Mouse (Mus musculus) embryonic facial prominence, embryonic 15.5 days (tissue): ENCODE data around the gene Arl11. TPM values are rescaled to one million over a fixed set of nuclear protein-coding genes. Genes with fewer than 3 reads are reported as not detected.
"Not testable (repeated sequence)": the region's sequence is repeated elsewhere in the genome, so short reads cannot be mapped to it uniquely, and the experiment has no call there.

Experiments
- ATAC-seq: fragments of 200-750 bp; cut with Nextera tagmentation; 2 replicates; pipeline ENCODE4 v1.8.0; 2017; ENCODE audit warnings: low read depth, moderate TSS enrichment; ENCODE audit not compliant: insufficient number of reproducible peaks, low FRiP score, low TSS enrichment
- H3K27ac ChIP-seq: fragments of 300-500 bp; sonication (generic); replicated peaks from 2 replicates; pipeline ENCODE4 v1.5.1; 2015; ENCODE audit warnings: mild to moderate bottlenecking, inconsistent platforms
- H3K27me3 ChIP-seq: fragments of 300-500 bp; sonication (generic); 2 replicates; pipeline ENCODE4 v1.6.1; 2015; ENCODE audit warnings: inconsistent platforms
- H3K36me3 ChIP-seq: fragments of 300-500 bp; sonication (generic); 2 replicates; pipeline ENCODE4 v1.6.1; 2015; ENCODE audit warnings: mild to moderate bottlenecking, inconsistent platforms
- H3K4me1 ChIP-seq: fragments of 300-500 bp; sonication (generic); 2 replicates; pipeline ENCODE4 v1.6.1; 2015; ENCODE audit warnings: inconsistent platforms
- H3K4me2 ChIP-seq: fragments of 300-500 bp; sonication (generic); replicated peaks from 2 replicates; pipeline ENCODE4 v1.6.1; 2015; ENCODE audit warnings: mild to moderate bottlenecking, inconsistent platforms
- H3K4me3 ChIP-seq: fragments of 300-500 bp; sonication (generic); replicated peaks from 2 replicates; pipeline ENCODE4 v1.5.1; 2015; ENCODE audit warnings: mild to moderate bottlenecking, inconsistent platforms
- H3K9ac ChIP-seq: fragments of 300-500 bp; sonication (generic); 2 replicates; pipeline ENCODE4 v1.6.1; 2015; ENCODE audit warnings: inconsistent platforms
- H3K9me3 ChIP-seq: fragments of 300-500 bp; sonication (generic); replicated peaks from 2 replicates; pipeline ENCODE4 v1.6.1; 2016; ENCODE audit warnings: inconsistent platforms
- WGBS: fragments of 180-500 bp; shearing (Covaris S2); methylation state at CpG from one replicate; pipeline ENCODE4 v1.1.7; 2015; 5-methylcytosine and 5-hydroxymethylcytosine counted together
- polyA plus RNA-seq: library from polyadenylated mRNA; unstranded; fragments of >200 nt; fragmentation: Nextera tagmentation; extraction: Ambion mirVana; gene quantifications from 2 replicates; pipeline ENCODE4 v1.2.1, GENCODE M21; 2015

The Arl11 gene
- polyA plus RNA-seq, 1 experiment from 2014 or later, result 1.4 TPM

DNA sequence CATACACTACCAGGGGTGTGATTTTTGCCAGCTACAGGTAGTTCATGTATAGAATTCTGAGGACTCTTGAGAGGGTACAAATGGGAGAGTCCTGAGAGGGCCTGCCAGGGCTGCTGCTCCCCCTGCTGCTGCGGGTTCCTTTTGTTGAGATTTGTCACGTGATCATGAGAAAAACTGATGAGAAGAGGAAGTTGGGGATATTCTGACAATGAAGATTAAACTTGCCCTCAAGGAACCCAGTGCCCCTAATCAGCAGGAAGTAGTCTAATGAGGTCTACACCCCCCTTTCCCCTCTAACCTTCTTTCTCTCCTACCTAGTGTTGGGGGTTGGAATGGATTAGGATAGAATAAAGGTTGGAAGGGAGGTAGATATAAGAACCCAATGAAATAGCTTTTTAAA is 8.2 kb upstream of the Arl11 start:
- H3K4me3 ChIP-seq, result no peak overlapping the region
- no peak for ATAC-seq
- WGBS, result 57% methylated on average over 2 of the region's 2 CpGs
- H3K4me2 ChIP-seq, result no peak overlapping the region
- H3K9me3 ChIP-seq, result no peaks in the 10 kb centered on the region
- no peaks in the 10 kb centered on the region for H3K4me1 ChIP-seq
- no peaks in the 10 kb centered on the region for H3K27me3 ChIP-seq
- no peak overlapping the region for H3K27ac ChIP-seq
- H3K36me3 ChIP-seq, result no peaks in the 10 kb centered on the region
- no peak overlapping the region for H3K9ac ChIP-seq

DNA sequence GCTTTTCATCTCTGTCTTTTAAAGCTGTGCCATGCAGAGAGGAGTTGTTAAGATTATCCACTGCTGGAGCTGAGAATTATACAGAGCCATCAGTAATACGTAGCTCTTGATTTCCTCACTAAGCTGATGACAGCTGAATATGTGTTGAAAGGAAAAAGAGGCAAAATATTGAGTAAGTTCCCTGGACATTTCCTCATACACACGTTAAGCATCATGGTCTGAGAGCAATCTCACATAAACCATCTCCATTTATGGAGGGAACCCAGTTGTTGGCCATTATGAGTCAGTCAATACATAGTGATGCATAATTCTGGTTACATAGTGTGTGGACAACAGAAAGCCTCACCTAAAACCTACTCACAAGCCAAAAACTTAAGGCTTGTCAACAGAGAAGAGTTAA is 7.1 kb upstream of the Arl11 start:
- no peak overlapping the region for H3K4me3 ChIP-seq
- 57% methylated on average over 2 of the region's 2 CpGs for WGBS
- no peaks in the 10 kb centered on the region for H3K36me3 ChIP-seq
- no peaks in the 10 kb centered on the region for H3K27me3 ChIP-seq
- no peak overlapping the region for H3K27ac ChIP-seq
- no peaks in the 10 kb centered on the region for H3K9me3 ChIP-seq
- no peak overlapping the region for H3K9ac ChIP-seq
- no peaks in the 10 kb centered on the region for H3K4me1 ChIP-seq
- ATAC-seq, result no peak
- H3K4me2 ChIP-seq, result no peak overlapping the region

DNA sequence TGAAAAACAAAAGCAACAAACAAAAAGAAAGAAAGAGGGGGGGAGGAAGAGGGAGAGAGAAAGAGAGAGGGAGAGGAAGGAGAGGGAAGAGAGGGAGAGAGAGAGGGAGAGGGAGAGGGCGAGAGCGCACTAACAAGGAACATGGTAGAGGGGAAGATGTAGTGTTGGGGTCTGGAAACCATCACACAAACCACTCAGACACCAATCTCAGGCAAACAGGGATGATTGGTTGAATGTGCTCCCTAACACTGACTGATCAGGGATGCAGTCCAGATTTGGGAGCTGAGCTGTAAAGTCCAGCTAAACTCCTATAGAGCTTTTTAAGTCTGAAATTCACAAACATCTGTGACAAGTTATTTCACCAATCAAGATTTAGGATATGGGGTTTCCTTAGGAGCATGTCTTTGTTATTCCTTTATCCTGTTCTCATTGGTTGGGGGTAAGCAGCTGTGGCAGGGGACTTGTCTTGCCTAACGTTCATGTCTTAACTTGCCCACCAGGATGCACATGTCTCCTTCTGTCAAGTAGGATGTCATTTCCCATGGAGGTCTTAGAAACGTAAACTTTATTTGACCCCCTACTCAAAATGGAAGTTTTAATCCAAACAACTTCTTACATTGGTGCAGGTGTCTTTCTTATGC is 5.5 kb upstream of the Arl11 start:
- H3K9me3 ChIP-seq, result no peaks in the 10 kb centered on the region
- 54% methylated on average over 4 of the region's 4 CpGs for WGBS
- H3K4me1 ChIP-seq, result no peaks in the 10 kb centered on the region
- no peak overlapping the region for H3K27ac ChIP-seq
- ATAC-seq, result no peak
- no peak overlapping the region for H3K4me2 ChIP-seq
- H3K36me3 ChIP-seq, result no peaks in the 10 kb centered on the region
- no peaks in the 10 kb centered on the region for H3K27me3 ChIP-seq
- no peak overlapping the region for H3K4me3 ChIP-seq
- H3K9ac ChIP-seq, result no peak overlapping the region

DNA sequence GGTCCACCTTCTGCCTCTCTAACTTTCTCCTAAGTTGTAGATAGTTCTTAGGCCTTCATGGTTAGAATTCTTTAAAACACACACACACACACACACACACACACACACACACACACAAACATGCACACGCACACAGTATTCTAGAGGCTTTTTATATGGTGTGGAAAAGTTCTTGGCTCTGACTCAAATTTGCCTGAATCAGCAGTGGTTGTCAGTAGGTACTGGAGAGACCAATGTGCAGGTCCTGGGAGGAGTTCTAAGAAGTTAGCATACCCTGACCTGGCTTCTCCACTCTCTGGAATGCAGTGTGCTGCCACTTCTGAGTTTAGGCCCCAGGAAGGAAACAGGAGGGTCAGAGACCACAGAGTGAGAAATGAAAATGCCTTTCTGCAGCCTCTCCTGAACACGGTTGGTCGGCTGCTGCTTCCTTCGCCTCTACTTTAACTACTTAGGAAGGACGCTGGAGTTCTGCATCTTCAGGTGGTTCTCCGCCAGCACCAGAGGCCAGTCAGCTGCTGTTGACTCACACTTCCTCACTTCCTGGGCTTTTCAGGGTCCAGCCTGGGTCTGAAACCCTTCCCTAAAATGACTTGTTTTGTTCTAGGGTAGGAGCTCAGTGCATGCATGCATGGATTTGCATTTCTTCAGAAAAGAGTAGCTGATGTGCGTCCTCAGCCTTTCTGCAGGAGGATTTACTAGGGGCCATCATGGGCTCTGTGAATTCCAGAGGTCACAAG is 651 bp downstream of the Arl11 start:
- no peak overlapping the region for H3K27ac ChIP-seq
- no peak overlapping the region for H3K4me3 ChIP-seq
- H3K4me2 ChIP-seq, result no peak overlapping the region
- H3K36me3 ChIP-seq, result no peaks in the 10 kb centered on the region
- 59% methylated on average over 7 of the region's 7 CpGs for WGBS
- H3K9me3 ChIP-seq, result no peaks in the 10 kb centered on the region
- peaks cover 12% of the 10 kb centered on the region for H3K4me1 ChIP-seq
- H3K9ac ChIP-seq, result no peak overlapping the region
- ATAC-seq, result no peak
- H3K27me3 ChIP-seq, result no peaks in the 10 kb centered on the region

DNA sequence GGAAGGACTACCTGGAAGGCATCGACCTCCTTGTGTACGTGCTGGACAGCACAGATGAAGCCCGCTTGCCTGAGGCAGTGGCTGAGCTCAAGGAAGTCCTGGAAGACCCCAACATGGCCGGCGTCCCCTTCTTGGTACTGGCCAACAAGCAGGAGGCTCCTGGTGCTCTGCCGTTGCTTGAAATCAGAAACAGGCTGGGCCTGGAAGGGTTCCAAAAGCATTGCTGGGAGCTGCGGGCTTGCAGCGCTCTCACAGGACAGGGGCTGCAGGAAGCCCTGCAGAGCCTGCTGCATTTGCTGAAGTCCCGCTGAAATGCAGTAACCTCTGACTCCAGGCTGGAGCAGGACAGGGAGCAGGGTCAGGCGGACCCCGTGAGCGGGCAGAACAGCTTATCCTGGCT is 1.4 kb downstream of the Arl11 start:
- Histone ChIP-seq H3K9ac (no peak overlapping the region), H3K36me3 (no peaks in the 10 kb centered on the region), H3K4me1 (peaks cover 12% of the 10 kb centered on the region), H3K27ac (no peak overlapping the region), H3K4me3 (no peak overlapping the region), H3K4me2 (no peak overlapping the region; the same call in 1 of the 2 replicates), H3K9me3 (no peaks in the 10 kb centered on the region), H3K27me3 (no peaks in the 10 kb centered on the region)
- ATAC-seq, result no peak
- WGBS, result 45% methylated on average over 12 of the region's 12 CpGs

DNA sequence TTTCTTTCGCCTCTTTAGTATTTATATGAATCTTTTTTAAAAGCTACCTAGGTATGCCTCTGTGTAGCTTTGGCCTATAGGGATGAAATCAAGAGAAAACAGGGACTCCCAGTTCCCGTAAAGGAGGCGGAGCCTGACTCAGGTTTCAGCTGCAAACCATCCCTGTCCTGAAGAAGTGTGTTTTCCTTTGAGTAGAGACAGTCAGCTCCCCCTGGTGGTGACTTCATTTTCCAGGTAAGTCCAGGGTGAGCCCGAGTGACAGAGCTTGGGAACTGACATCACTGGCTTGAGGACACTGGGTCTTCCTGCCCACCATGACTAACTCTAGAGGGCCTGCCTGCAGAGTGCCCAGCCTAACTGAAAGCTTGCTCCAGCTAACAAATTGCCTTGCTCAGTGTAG is 7.3 kb downstream of the Arl11 start:
- H3K4me1 ChIP-seq, result 0 out of 2 replicates have a peak, but pooled peaks cover 5% of the 10 kb centered on the region
- ATAC-seq, result 0 out of 2 replicates have a peak, but pooled peaks have one; percentile 34
- 30% methylated on average over 4 of the region's 4 CpGs for WGBS
- H3K9me3 ChIP-seq, result no peaks in the 10 kb centered on the region
- no peaks in the 10 kb centered on the region for H3K27me3 ChIP-seq
- no peak overlapping the region for H3K4me2 ChIP-seq
- no peak overlapping the region for H3K27ac ChIP-seq
- no peaks in the 10 kb centered on the region for H3K36me3 ChIP-seq
- H3K9ac ChIP-seq, result no peak overlapping the region
- no peak overlapping the region for H3K4me3 ChIP-seq

DNA sequence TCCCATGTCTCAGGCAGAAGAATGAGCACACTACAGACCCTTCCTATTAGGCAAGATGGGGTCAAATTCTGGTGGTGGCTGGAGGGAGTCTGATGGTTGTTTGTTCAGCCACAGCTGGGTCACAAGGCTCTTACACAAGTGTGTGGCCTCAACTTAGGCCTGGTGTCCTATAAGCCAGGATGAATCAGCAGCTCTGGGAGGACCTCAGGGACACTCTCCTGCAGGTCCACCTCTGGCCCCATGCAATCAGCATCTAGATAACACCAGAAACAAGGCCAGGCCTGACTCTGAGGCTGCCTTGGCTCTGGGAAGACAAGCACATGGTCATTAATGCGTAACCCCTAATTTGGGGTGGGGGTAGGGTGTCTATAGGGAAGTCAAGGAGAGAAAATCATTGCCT is 11.2 kb downstream of the Arl11 start:
- H3K4me2 ChIP-seq, result no peak overlapping the region
- 0 out of 2 replicates have a peak, but pooled peaks cover 5% of the 10 kb centered on the region for H3K9me3 ChIP-seq
- no peak overlapping the region for H3K27ac ChIP-seq
- no peak overlapping the region for H3K9ac ChIP-seq
- WGBS, result 75% methylated on average over 1 of the region's 1 CpGs
- ATAC-seq, result no peak
- H3K4me3 ChIP-seq, result no peak overlapping the region
- no peaks in the 10 kb centered on the region for H3K36me3 ChIP-seq
- H3K27me3 ChIP-seq, result no peaks in the 10 kb centered on the region
- 0 out of 2 replicates have a peak, but pooled peaks cover 5% of the 10 kb centered on the region for H3K4me1 ChIP-seq

DNA sequence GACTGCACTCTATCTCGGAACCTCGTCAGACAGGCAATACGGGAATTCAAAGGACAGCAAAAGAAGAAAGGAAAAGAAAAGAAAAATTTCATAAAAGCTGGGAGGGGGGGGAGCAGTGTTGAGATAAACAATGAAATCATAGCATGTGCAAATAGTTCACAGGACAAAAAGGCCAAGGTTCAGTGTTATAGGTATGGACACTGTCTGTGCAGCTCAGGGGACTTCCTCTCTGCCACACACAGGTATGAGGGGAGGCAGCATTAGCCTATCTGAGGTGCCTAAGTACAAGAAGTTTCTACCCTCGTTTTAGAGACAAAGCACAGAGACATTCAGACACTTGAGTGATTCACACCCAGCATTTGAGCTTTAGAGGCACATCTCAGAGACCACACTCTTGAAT is 11.6 kb downstream of the Arl11 start:
- no peak for ATAC-seq
- WGBS, result 71% methylated on average over 4 of the region's 4 CpGs
- no peak overlapping the region for H3K4me3 ChIP-seq
- H3K4me1 ChIP-seq, result 0 out of 2 replicates have a peak, but pooled peaks cover 5% of the 10 kb centered on the region
- H3K27me3 ChIP-seq, result no peaks in the 10 kb centered on the region
- no peak overlapping the region for H3K9ac ChIP-seq
- H3K36me3 ChIP-seq, result no peaks in the 10 kb centered on the region
- H3K4me2 ChIP-seq, result no peak overlapping the region
- H3K27ac ChIP-seq, result no peak overlapping the region
- H3K9me3 ChIP-seq, result 0 out of 2 replicates have a peak, but pooled peaks cover 5% of the 10 kb centered on the region

DNA sequence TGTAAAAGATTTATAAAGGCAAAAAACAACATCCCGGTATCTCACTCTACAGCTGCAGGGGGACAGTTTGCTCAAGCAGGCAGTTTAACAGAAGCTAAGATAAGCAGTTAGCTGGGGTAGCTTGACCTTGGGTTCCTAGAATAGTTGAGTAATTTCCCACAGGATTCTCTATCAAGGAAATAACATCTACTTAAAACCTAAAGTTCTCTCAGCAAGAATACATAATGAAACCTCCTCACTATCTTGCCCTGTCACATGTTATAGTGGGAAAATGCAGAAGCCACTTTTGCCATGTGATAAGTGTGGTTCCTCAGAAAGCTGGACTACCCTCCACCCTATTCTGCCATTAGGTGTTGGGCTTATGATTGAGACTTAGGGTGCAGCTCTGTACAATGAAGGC is 13.2 kb downstream of the Arl11 start:
- no peaks in the 10 kb centered on the region for H3K36me3 ChIP-seq
- no peak overlapping the region for H3K4me2 ChIP-seq
- WGBS, result 94% methylated on average over 1 of the region's 1 CpGs
- H3K4me3 ChIP-seq, result no peak overlapping the region
- H3K27ac ChIP-seq, result no peak overlapping the region
- no peak for ATAC-seq
- H3K27me3 ChIP-seq, result no peaks in the 10 kb centered on the region
- 0 out of 2 replicates have a peak, but pooled peaks cover 5% of the 10 kb centered on the region for H3K9me3 ChIP-seq
- peaks cover 4% of the 10 kb centered on the region for H3K4me1 ChIP-seq
- no peak overlapping the region for H3K9ac ChIP-seq

DNA sequence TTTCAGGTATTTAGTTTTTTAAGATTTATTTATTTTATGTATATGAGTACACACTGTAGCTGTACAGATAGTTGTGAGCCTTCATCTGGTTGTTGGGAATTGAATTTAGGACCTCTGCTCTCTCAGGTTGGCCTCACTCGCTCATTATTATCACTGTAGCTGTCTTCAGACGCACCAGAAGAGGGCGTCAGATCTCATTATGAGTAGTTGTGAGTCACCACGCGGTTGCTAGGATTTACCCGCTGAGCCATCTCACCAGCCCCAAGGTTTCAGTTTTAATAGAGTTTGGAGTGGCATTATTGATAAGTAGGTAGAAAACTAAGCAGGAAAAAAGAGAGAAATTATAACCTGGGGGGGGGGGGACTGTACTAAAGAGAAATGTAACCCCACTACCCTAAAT is 17.5 kb downstream of the Arl11 start:
- not testable (repeated sequence) for H3K27me3 ChIP-seq, H3K27ac ChIP-seq, ATAC-seq, H3K4me2 ChIP-seq, H3K36me3 ChIP-seq, H3K9ac ChIP-seq, H3K4me3 ChIP-seq, H3K9me3 ChIP-seq
- 21% methylated on average over 6 of the region's 6 CpGs for WGBS
- H3K4me1 ChIP-seq, result peaks cover 16% of the 10 kb centered on the region

DNA sequence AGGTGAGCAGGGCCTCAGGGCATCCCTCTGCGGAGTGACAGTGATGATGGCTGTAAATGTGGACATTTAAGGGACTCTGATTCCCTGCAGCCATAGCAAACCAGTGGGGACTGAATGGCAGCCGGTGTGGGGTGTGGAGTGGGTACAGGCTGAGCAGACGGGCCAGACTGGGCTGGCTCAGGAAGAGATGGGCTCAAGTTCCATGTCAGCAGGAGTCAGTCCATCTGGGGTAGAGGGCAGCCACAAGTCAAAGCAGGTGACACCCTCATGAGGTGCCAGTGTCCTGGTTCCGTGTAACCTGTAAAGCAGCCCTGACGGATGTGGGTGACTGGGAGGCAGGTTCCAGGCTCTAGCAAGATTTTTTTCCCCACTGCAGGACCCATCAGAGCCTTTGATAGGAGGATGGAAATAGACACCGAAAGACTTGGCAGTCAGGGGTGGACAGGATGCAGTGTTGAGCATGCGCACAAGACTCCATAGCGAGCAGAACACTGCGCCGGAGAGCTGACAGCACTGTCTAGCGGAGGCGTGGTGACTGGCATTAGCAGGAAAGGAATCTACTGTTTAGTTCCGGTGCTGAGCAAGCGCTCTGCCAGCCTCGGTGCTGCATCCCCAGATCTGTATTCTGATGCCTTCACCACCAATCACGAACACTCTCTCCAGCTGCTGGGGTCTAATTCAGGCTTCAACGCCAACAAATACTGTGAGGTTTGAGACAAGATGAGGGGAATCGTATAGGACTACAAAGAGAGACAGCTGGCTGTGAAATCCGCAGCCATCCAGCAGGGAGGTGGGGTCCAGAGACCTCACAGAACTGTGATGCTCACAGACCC is 18.3 kb downstream of the Arl11 start:
- Histone ChIP-seq H3K27me3 (no peaks in the 10 kb centered on the region), H3K9ac (peak overlapping the region; percentile 1; the same call in 1 of the 2 replicates), H3K9me3 (0 out of 2 replicates have a peak, but pooled peaks cover 5% of the 10 kb centered on the region), H3K36me3 (no peaks in the 10 kb centered on the region), H3K4me1 (peaks cover 16% of the 10 kb centered on the region), H3K27ac (peak overlapping the region; percentile 7; the same call in 1 of the 2 replicates), H3K4me3 (peak overlapping the region; percentile 32), H3K4me2 (peak overlapping the region; percentile 51)
- peak; percentile 81 for ATAC-seq
- 20% methylated on average over 19 of the region's 19 CpGs for WGBS
